In the genomic region with DNA sequence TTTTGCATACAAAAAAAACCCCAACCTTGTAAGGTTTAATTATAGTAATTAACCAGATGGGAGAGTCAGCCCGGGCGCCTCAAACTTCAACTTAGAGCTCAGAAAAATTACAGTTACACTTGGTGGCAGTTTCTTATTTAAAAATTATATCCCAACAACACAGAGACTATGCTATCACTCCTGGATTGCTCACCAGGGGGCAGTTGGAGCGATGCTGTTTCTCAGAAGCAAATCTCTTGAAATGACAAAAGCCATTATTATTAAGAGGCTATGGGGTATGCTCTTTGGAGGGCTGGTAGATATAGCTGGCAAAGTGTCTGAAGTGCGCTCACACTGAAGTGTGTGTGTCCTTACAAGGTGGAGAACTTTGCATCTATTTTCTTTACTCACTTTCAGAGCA, we compare ENCODE assay signal across 8 mouse cellular contexts. TPM values are rescaled to one million over a fixed set of nuclear protein-coding genes. Genes with fewer than 3 reads are reported as not detected.
DNase-seq lines count a peak whose midpoint lies in the region; ATAC-seq and TF ChIP-seq lines count a peak whose summit lies in the region.

No protein-coding gene starts in this region.

- H3K9me3 ChIP-seq in intestine, embryonic 14.5 days (ENCODE audit: control insufficient read depth, low read length) = no peaks in the 10 kb centered on the region
- H3K9me3 ChIP-seq in stomach, embryonic 14.5 days (ENCODE audit: control insufficient read depth, low read depth, low read length) = no peaks in the 10 kb centered on the region

- H3K27me3 ChIP-seq in heart, adult 2 months (ENCODE audit: control insufficient read depth, insufficient read depth, low read length) = no peaks in the 10 kb centered on the region; the same call in 1 of the 2 replicates
- no peaks in the 10 kb centered on the region for H3K27me3 ChIP-seq in intestine, embryonic 14.5 days (replicated peaks; ENCODE audit: control insufficient read depth, insufficient read depth, low read length)
- no peaks in the 10 kb centered on the region for H3K27me3 ChIP-seq in stomach, embryonic 14.5 days (ENCODE audit: control insufficient read depth, insufficient read depth, low read length)

- H3K4me2 ChIP-seq in intestine, embryonic 14.5 days (ENCODE audit: low read length) = peak overlapping the region; percentile 87
- peak overlapping the region; percentile 86 for H3K4me2 ChIP-seq in stomach, embryonic 14.5 days (replicated peaks; ENCODE audit: low read depth, low read length)

- no peak for ATAC-seq in intestine, embryonic 14.5 days (replicated peaks; ENCODE audit: low FRiP score, low TSS enrichment, low read depth)
- ATAC-seq in stomach, embryonic 14.5 days (ENCODE audit: insufficient number of reproducible peaks, insufficient read depth, low FRiP score, low read depth) = no peak

- H3K4me1 ChIP-seq in heart, adult 2 months (ENCODE audit: control insufficient read depth, insufficient read depth, low read length) = no peaks in the 10 kb centered on the region
- H3K4me1 ChIP-seq in intestine, embryonic 14.5 days (replicated peaks; ENCODE audit: control insufficient read depth, insufficient read depth, low read length) = peaks cover 11% of the 10 kb centered on the region; the same call in 1 of the 2 replicates
- peaks cover 10% of the 10 kb centered on the region for H3K4me1 ChIP-seq in stomach, embryonic 14.5 days (ENCODE audit: control insufficient read depth, insufficient read depth, low read length)

- no peak overlapping the region for H3K4me3 ChIP-seq in heart, adult 2 months
- peak overlapping the region; percentile 64 for H3K4me3 ChIP-seq in intestine, embryonic 14.5 days (ENCODE audit: low read depth, low read length)
- peak overlapping the region; percentile 72 for H3K4me3 ChIP-seq in stomach, embryonic 14.5 days (ENCODE audit: low read depth, low read length)

- no peaks in the 10 kb centered on the region for H3K79me2 ChIP-seq in heart, adult 2 months (replicated peaks; ENCODE audit: control insufficient read depth, insufficient read depth, low read length)

- no peak overlapping the region for H3K27ac ChIP-seq in heart, adult 2 months
- H3K27ac ChIP-seq in intestine, embryonic 14.5 days (ENCODE audit: low read depth) = no peak overlapping the region
- no peak overlapping the region for H3K27ac ChIP-seq in stomach, embryonic 14.5 days (ENCODE audit: low read length)

- peak; percentile 12; the same call in 1 of the 2 replicates for TF ChIP-seq CTCF in heart, adult 2 months (IDR thresholded peaks at IDR 0.05)

- intact Hi-C loops in heart, adult 2 months (cut with DNase I) = loop anchor here (10.0 kb wide), 1 partner anchor 309 kb away; no protein-coding TSS in a partner anchor

- 70% methylated on average over 4 of the region's 4 CpGs for WGBS in heart, adult 2 months
- 66% methylated on average over 4 of the region's 4 CpGs for WGBS in intestine, embryonic 14.5 days
- 58% methylated on average over 4 of the region's 4 CpGs for WGBS in stomach, embryonic 14.5 days

- H3K9ac ChIP-seq in heart, adult 2 months (ENCODE audit: low read depth, low read length) = no peak overlapping the region
- no peak overlapping the region; the same call in 1 of the 2 replicates for H3K9ac ChIP-seq in intestine, embryonic 14.5 days (ENCODE audit: low read length)
- no peak overlapping the region for H3K9ac ChIP-seq in stomach, embryonic 14.5 days (replicated peaks; ENCODE audit: low read depth, low read length)

- TF ChIP-seq EP300 in heart, adult 2 months (IDR thresholded peaks at IDR 0.05; ENCODE audit: insufficient read depth, low read depth, low read length) = no peak

- no peak for TF ChIP-seq POLR2A in heart, adult 2 months (IDR thresholded peaks at IDR 0.05; ENCODE audit: insufficient read depth, low read depth, low read length)

- no peak for DNase-seq in heart, adult 2 months
- DNase-seq in heart, postnatal 4 days = no peak
- peak; percentile 18 for DNase-seq in lung, postnatal 10 days
- no peak for DNase-seq in lung, adult 18-20 months
- DNase-seq in intestine, embryonic 14.5 days (ENCODE audit: low spot score) = no peak
- no peak for DNase-seq in cerebellum, postnatal 36 days
- no peak for DNase-seq in left cerebral cortex, adult 8-10 months (ENCODE audit: low spot score in 2 of 2)

- H3K36me3 ChIP-seq in heart, adult 2 months (ENCODE audit: control insufficient read depth, insufficient read depth, low read length) = no peaks in the 10 kb centered on the region
- no peaks in the 10 kb centered on the region for H3K36me3 ChIP-seq in intestine, embryonic 14.5 days (ENCODE audit: control insufficient read depth, insufficient read depth, low read length)
- no peaks in the 10 kb centered on the region for H3K36me3 ChIP-seq in stomach, embryonic 14.5 days (ENCODE audit: control insufficient read depth, insufficient read depth, low read length)

RNA-seq across cellular contexts. Expression of a gene that starts 2.5 kb away (rescaled TPM):
- 1 to 10 TPM; 1.3 to 1.6 TPM for total RNA-seq in heart, adult 2 months (2021)
- 1.00 and 1.2 TPM in 2 replicates for polyA plus RNA-seq in heart, adult 2 months (2012; rRNA removed)
- total RNA-seq in heart, postnatal 4 days (2021) = 10 to 100 TPM; 20.9 to 27.2 TPM
- polyA plus RNA-seq in intestine, embryonic 14.5 days (2014; fragmentation: Nextera tagmentation; extraction: Ambion mirVana) = 40.0 and 41.4 TPM in 2 replicates
- polyA plus RNA-seq in stomach, embryonic 14.5 days (2014; fragmentation: Nextera tagmentation; extraction: Ambion mirVana) = 57.9 and 64.2 TPM in 2 replicates
- total RNA-seq in left cerebral cortex, adult 8-10 months (2022) = 10 to 100 TPM; 19.8 to 24.6 (median 23.4) TPM

Comparison
In these comparisons a context has a peak if more than half of its experiments do, and no peak if none do; other contexts are left out.
1. RNA of a gene that starts 2.5 kb away (total RNA-seq): 20.9 to 27.2 TPM in heart, postnatal 4 days and 19.8 to 24.6 TPM in left cerebral cortex, adult 8-10 months; 1.3 to 1.6 TPM in heart, adult 2 months; every median in the first group is over 4 times any median in the second.